Mouse (Mus musculus): ENCODE results near the gene Tpk1. TPM values are rescaled to one million over a fixed set of nuclear protein-coding genes. Genes with fewer than 3 reads are reported as not detected.
"Not testable (repeated sequence)": the region's sequence is repeated elsewhere in the genome, so short reads cannot be mapped to it uniquely, and the experiment has no call there.

Tpk1 gene
- polyA plus RNA-seq, 1 experiment from 2014 or later: 5.1 TPM

- H3K27me3 ChIP-seq (ENCODE audit: control insufficient read depth, insufficient read depth, low read length): no peaks in the 10 kb centered on the region
- no peak overlapping the region for H3K4me3 ChIP-seq (replicated peaks; ENCODE audit: low read length)
- no peaks in the 10 kb centered on the region for H3K9me3 ChIP-seq (ENCODE audit: control insufficient read depth, low read length)
- no peak for ATAC-seq (ENCODE audit: low FRiP score)
- no peaks in the 10 kb centered on the region for H3K36me3 ChIP-seq (replicated peaks; ENCODE audit: control insufficient read depth, insufficient read depth)
- H3K4me1 ChIP-seq (replicated peaks; ENCODE audit: control insufficient read depth, insufficient read depth, low read length): no peaks in the 10 kb centered on the region; the same call in 1 of the 2 replicates
- WGBS: 91% methylated on average over 2 of the region's 2 CpGs
- DNase-seq (ENCODE audit: low spot score): no peak
- H3K4me2 ChIP-seq (replicated peaks): no peak overlapping the region
- H3K9ac ChIP-seq: no peak overlapping the region
- H3K27ac ChIP-seq: no peak overlapping the region
Observed at GRCm38 (mm10) chr6:43517316-43517655, 148.8 kb downstream of the Tpk1 start.

GRCm38 (mm10) chr6:43516593-43517315, 149.3 kb downstream of the Tpk1 start:
- WGBS: 94% methylated on average over 2 of the region's 2 CpGs
- no peak for ATAC-seq (ENCODE audit: low FRiP score)
- Histone ChIP-seq H3K9me3 (ENCODE audit: control insufficient read depth, low read length) (no peaks in the 10 kb centered on the region), H3K27me3 (ENCODE audit: control insufficient read depth, insufficient read depth, low read length) (no peaks in the 10 kb centered on the region), H3K4me2 (replicated peaks) (no peak overlapping the region), H3K9ac (no peak overlapping the region), H3K4me1 (replicated peaks; ENCODE audit: control insufficient read depth, insufficient read depth, low read length) (no peaks in the 10 kb centered on the region; the same call in 1 of the 2 replicates), H3K27ac (no peak overlapping the region), H3K4me3 (replicated peaks; ENCODE audit: low read length) (no peak overlapping the region), H3K36me3 (replicated peaks; ENCODE audit: control insufficient read depth, insufficient read depth) (no peaks in the 10 kb centered on the region)
- no peak for DNase-seq (ENCODE audit: low spot score)

GRCm38 (mm10) chr6:43506686-43507385, 159.2 kb downstream of the Tpk1 start:
- H3K4me1 ChIP-seq (replicated peaks; ENCODE audit: control insufficient read depth, insufficient read depth, low read length); H3K27ac ChIP-seq; H3K27me3 ChIP-seq (ENCODE audit: control insufficient read depth, insufficient read depth, low read length); DNase-seq (ENCODE audit: low spot score); H3K36me3 ChIP-seq (replicated peaks; ENCODE audit: control insufficient read depth, insufficient read depth); H3K9me3 ChIP-seq (ENCODE audit: control insufficient read depth, low read length); ATAC-seq (ENCODE audit: low FRiP score); H3K4me3 ChIP-seq (replicated peaks; ENCODE audit: low read length); H3K4me2 ChIP-seq (replicated peaks); H3K9ac ChIP-seq: not testable (repeated sequence)
- 81% methylated on average over 2 of the region's 2 CpGs for WGBS

- WGBS: 89% methylated on average over 5 of the region's 5 CpGs
- Histone ChIP-seq H3K4me3 (replicated peaks; ENCODE audit: low read length) (no peak overlapping the region), H3K36me3 (replicated peaks; ENCODE audit: control insufficient read depth, insufficient read depth) (no peaks in the 10 kb centered on the region), H3K27me3 (ENCODE audit: control insufficient read depth, insufficient read depth, low read length) (no peaks in the 10 kb centered on the region), H3K4me1 (replicated peaks; ENCODE audit: control insufficient read depth, insufficient read depth, low read length) (no peaks in the 10 kb centered on the region), H3K4me2 (replicated peaks) (no peak overlapping the region), H3K9ac (no peak overlapping the region), H3K9me3 (ENCODE audit: control insufficient read depth, low read length) (no peaks in the 10 kb centered on the region), H3K27ac (no peak overlapping the region)
- no peak for DNase-seq (ENCODE audit: low spot score)
- no peak for ATAC-seq (ENCODE audit: low FRiP score)
Observed at GRCm38 (mm10) chr6:43504609-43505230, 161.4 kb downstream of the Tpk1 start.

- no peak for DNase-seq (ENCODE audit: low spot score)
- H3K9me3 ChIP-seq (ENCODE audit: control insufficient read depth, low read length): peaks cover 9% of the 10 kb centered on the region; the same call in 1 of the 2 replicates
- H3K4me3 ChIP-seq (replicated peaks; ENCODE audit: low read length): no peak overlapping the region
Observed at GRCm38 (mm10) chr6:43492367-43492766, 173.7 kb downstream of the Tpk1 start.

GRCm38 (mm10) chr6:43486691-43487090, 179.4 kb downstream of the Tpk1 start:
- ATAC-seq (ENCODE audit: low FRiP score) (no peak), DNase-seq (ENCODE audit: low spot score) (no peak)
- no peak overlapping the region for H3K27ac ChIP-seq
- 87% methylated on average over 2 of the region's 2 CpGs for WGBS
- H3K27me3 ChIP-seq (ENCODE audit: control insufficient read depth, insufficient read depth, low read length): no peaks in the 10 kb centered on the region
- no peaks in the 10 kb centered on the region for H3K4me1 ChIP-seq (replicated peaks; ENCODE audit: control insufficient read depth, insufficient read depth, low read length)
- H3K4me2 ChIP-seq (replicated peaks): no peak overlapping the region
- H3K36me3 ChIP-seq (replicated peaks; ENCODE audit: control insufficient read depth, insufficient read depth): no peaks in the 10 kb centered on the region
- no peak overlapping the region for H3K9ac ChIP-seq
- no peak overlapping the region for H3K4me3 ChIP-seq (replicated peaks; ENCODE audit: low read length)
- H3K9me3 ChIP-seq (ENCODE audit: control insufficient read depth, low read length): no peaks in the 10 kb centered on the region

More at GRCm38 (mm10) chr6:43492367-43492766, 173.7 kb downstream of the Tpk1 start:
- ATAC-seq (ENCODE audit: low FRiP score): no peak
- H3K36me3 ChIP-seq (replicated peaks; ENCODE audit: control insufficient read depth, insufficient read depth): no peaks in the 10 kb centered on the region
- no peaks in the 10 kb centered on the region for H3K4me1 ChIP-seq (replicated peaks; ENCODE audit: control insufficient read depth, insufficient read depth, low read length)
- no peak overlapping the region for H3K9ac ChIP-seq
- H3K27me3 ChIP-seq (ENCODE audit: control insufficient read depth, insufficient read depth, low read length): no peaks in the 10 kb centered on the region
- H3K4me2 ChIP-seq (replicated peaks): no peak overlapping the region
- H3K27ac ChIP-seq: no peak overlapping the region

GRCm38 (mm10) chr6:43480687-43481086, 185.4 kb downstream of the Tpk1 start:
- Histone ChIP-seq H3K36me3 (replicated peaks; ENCODE audit: control insufficient read depth, insufficient read depth) (no peaks in the 10 kb centered on the region), H3K4me2 (replicated peaks) (no peak overlapping the region), H3K27me3 (ENCODE audit: control insufficient read depth, insufficient read depth, low read length) (no peaks in the 10 kb centered on the region), H3K9ac (no peak overlapping the region), H3K4me1 (replicated peaks; ENCODE audit: control insufficient read depth, insufficient read depth, low read length) (no peaks in the 10 kb centered on the region), H3K9me3 (ENCODE audit: control insufficient read depth, low read length) (no peaks in the 10 kb centered on the region), H3K4me3 (replicated peaks; ENCODE audit: low read length) (no peak overlapping the region), H3K27ac (no peak overlapping the region)
- ATAC-seq (ENCODE audit: low FRiP score): no peak
- 80% methylated on average over 3 of the region's 3 CpGs for WGBS
- DNase-seq (ENCODE audit: low spot score): no peak

- 43% methylated on average over 7 of the region's 7 CpGs for WGBS
- no peak overlapping the region for H3K27ac ChIP-seq
- no peaks in the 10 kb centered on the region for H3K9me3 ChIP-seq (ENCODE audit: control insufficient read depth, low read length)
- DNase-seq (ENCODE audit: low spot score): no peak
- no peaks in the 10 kb centered on the region for H3K36me3 ChIP-seq (replicated peaks; ENCODE audit: control insufficient read depth, insufficient read depth)
- ATAC-seq (ENCODE audit: low FRiP score): no peak
- no peak overlapping the region for H3K4me2 ChIP-seq (replicated peaks)
- no peaks in the 10 kb centered on the region for H3K4me1 ChIP-seq (replicated peaks; ENCODE audit: control insufficient read depth, insufficient read depth, low read length)
- H3K4me3 ChIP-seq (replicated peaks; ENCODE audit: low read length): no peak overlapping the region
- no peaks in the 10 kb centered on the region for H3K27me3 ChIP-seq (ENCODE audit: control insufficient read depth, insufficient read depth, low read length)
- no peak overlapping the region for H3K9ac ChIP-seq
Observed at GRCm38 (mm10) chr6:43478810-43479209, 187.3 kb downstream of the Tpk1 start.

- no peak for DNase-seq (ENCODE audit: low spot score)
- Histone ChIP-seq H3K27ac (no peak overlapping the region), H3K4me1 (replicated peaks; ENCODE audit: control insufficient read depth, insufficient read depth, low read length) (no peaks in the 10 kb centered on the region), H3K9ac (no peak overlapping the region), H3K9me3 (ENCODE audit: control insufficient read depth, low read length) (no peaks in the 10 kb centered on the region), H3K4me2 (replicated peaks) (no peak overlapping the region), H3K4me3 (replicated peaks; ENCODE audit: low read length) (no peak overlapping the region), H3K36me3 (replicated peaks; ENCODE audit: control insufficient read depth, insufficient read depth) (no peaks in the 10 kb centered on the region), H3K27me3 (ENCODE audit: control insufficient read depth, insufficient read depth, low read length) (no peaks in the 10 kb centered on the region)
- WGBS: 87% methylated on average over 3 of the region's 3 CpGs
- ATAC-seq (ENCODE audit: low FRiP score): no peak
Observed at GRCm38 (mm10) chr6:43476406-43476805, 189.7 kb downstream of the Tpk1 start.

Measured in hindbrain, embryonic 14.5 days (tissue).